Mouse (Mus musculus): Measurements from ENCODE around the gene Mx1. TPM values are rescaled to one million over a fixed set of nuclear protein-coding genes. Genes with fewer than 3 reads are reported as not detected.

Gene Mx1
- 0.17 and 0.48 TPM in 2 replicates for polyA plus RNA-seq (2021; fragmentation: Nextera tagmentation)
- long read RNA-seq, experiment 1, result 0 reads
- long read RNA-seq, experiment 2, result 0 reads

DNA sequence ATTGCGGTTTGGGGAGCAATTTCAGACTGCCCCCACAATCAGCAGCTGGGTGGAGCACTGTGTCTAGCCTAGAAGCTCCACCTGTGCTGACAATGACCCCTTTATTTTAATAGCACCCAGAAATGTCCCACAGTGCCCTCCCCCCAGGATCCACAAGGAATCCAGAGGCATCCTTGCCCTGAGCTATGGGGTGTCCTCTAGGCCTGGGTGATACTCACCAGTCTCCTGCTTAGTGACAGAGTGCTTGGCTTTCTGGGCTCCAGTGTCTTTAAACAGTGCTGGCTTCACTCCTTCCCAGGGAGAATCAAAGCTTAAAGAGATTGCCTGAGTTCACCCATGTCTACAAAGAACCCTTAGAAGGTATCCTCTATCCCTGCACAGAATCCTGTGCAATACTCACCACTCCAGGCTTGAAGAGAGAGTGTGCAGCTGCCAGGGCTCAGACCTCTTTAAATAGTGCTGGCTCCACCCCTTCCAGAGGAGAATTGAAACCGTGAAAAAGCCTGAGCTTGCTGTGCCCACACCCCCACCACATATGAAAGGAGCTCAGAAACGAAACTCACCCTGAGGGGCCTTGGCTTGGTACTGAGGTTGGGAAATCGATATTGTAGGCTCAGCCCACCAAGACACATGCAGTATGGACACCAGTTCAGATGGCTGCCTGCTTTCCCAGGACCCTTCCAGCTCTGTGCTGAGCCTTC is at the start of gene Mx1:
Mx1 (minus strand) TSS at position 427 of the 701 bp plus-strand sequence.

Other genes with a start within 250 kb of the Mx1 start
- 4.8 and 6.3 TPM in 2 replicates for gene Bace2, start 106.2 kb downstream of the Mx1 start, polyA plus RNA-seq (2021; fragmentation: Nextera tagmentation)
- gene Fam3b, start 51.9 kb upstream of the Mx1 start, polyA plus RNA-seq (2021; fragmentation: Nextera tagmentation), result not detected in 2 replicates
- not detected in 2 replicates for gene Tmprss2, start 148.3 kb upstream of the Mx1 start, polyA plus RNA-seq (2021; fragmentation: Nextera tagmentation)

Measured in left cerebral cortex, adult 6 months (tissue).